Mouse (Mus musculus) bone marrow macrophage, adult 2 months (primary cell): ENCODE results near the gene Zkscan2. TPM values are rescaled to one million over a fixed set of nuclear protein-coding genes. Genes with fewer than 3 reads are reported as not detected.

Experiments
- H3K27ac ChIP-seq: 2 replicates; pipeline ENCODE4 v1.5.1; 2012; ENCODE audit warnings: low read depth, low read length; ENCODE audit not compliant: insufficient read depth
- H3K4me1 ChIP-seq: 2 replicates; pipeline ENCODE4 v1.6.1; 2012; ENCODE audit warnings: low read length; ENCODE audit not compliant: control insufficient read depth, insufficient read depth
- H3K4me3 ChIP-seq: 2 replicates; pipeline ENCODE4 v1.5.1; 2012; ENCODE audit warnings: mild to moderate bottlenecking, low read length, moderate library complexity; ENCODE audit not compliant: insufficient read depth
- CTCF ChIP-seq: IDR thresholded peaks from 2 replicates; pipeline ENCODE4 v1.5.1; 2012; ENCODE audit warnings: low read depth, mild to moderate bottlenecking, low read length, moderate library complexity
- POLR2A ChIP-seq: IDR thresholded peaks from 2 replicates; pipeline ENCODE4 v1.6.1; 2012; ENCODE audit warnings: mild to moderate bottlenecking, low read depth, low read length, borderline replicate concordance
- polyA plus RNA-seq: library from polyadenylated mRNA; stranded (reverse); fragments of >200 nt; gene quantifications from 2 replicates; pipeline ENCODE4 v1.2.4, GENCODE M21; 2012; ENCODE audit not compliant: missing spikeins, insufficient read depth, insufficient read length

Gene Zkscan2
- polyA plus RNA-seq: 0.07 TPM in 1 of 2 replicates, not detected in the other

DNA sequence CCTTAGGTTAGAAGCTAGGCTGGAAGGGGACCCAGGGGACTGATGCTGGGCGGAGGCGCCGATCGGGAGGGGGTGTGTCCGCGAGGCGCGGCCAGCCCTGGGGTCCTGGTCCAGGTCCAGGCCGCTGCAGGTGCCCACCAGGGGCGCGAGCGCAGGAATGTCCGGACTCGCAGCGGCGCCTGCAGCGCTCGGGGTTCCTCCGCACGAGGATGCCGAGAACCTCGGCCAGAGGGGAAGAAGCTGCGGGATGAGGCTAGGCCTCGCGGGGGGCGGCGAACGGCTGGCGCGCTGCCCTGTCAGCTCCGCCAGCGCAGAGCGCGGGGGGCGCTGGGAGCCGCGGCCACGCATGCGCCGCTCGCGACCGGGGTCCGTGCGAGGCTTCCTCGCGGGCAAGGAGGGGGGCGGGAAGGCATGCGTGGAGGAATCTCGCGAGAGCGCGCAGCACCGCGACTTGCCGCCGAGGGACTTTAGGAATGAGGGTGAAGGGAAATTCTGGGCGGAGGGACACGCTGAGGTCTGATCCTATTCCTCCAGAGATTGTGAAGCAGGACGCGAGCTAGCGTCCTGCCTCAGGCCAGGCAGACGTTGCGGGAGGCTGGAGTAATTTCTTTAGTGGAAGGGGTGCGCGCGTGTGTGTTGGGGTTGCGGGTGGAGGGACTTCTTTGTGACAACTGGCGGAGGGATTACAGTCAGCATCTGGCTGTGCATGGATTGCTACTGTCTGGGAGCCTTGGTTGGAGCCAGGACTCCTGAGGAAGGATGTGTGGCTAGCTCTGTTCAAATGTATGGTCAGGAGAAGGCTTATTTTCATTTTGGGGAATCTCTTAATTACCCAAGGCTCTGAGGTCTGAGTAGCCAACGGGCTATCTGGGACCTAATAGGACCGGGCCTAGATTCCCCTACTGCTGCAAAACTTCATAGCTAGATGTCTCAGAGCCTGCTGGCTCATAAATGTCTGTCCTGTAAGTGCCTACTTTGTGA lies at the start of gene Zkscan2:
TSS of gene Zkscan2 (minus strand) at position 211 of the 981 bp plus-strand sequence.
- Histone ChIP-seq H3K27ac (no peak within 1 kb of the TSS), H3K4me1 (no peaks in the 10 kb centered on the region; the same call in 1 of the 2 replicates), H3K4me3 (peak within 1 kb of the TSS; percentile 54)
- no peak for TF ChIP-seq CTCF
- TF ChIP-seq POLR2A: no peak

- Histone ChIP-seq H3K4me1 (no peaks in the 10 kb centered on the region), H3K4me3 (no peak overlapping the region), H3K27ac (no peak overlapping the region)
- no peak for TF ChIP-seq CTCF
- no peak for TF ChIP-seq POLR2A
Observed at GRCm38 (mm10) chr7:123529190-123529589, 28.9 kb upstream of the Zkscan2 start.

GRCm38 (mm10) chr7:123525761-123526160 lies 25.5 kb upstream of the Zkscan2 start:
- Histone ChIP-seq H3K4me1 (no peaks in the 10 kb centered on the region), H3K27ac (no peak overlapping the region), H3K4me3 (no peak overlapping the region)
- no peak for TF ChIP-seq CTCF
- TF ChIP-seq POLR2A: no peak

DNA sequence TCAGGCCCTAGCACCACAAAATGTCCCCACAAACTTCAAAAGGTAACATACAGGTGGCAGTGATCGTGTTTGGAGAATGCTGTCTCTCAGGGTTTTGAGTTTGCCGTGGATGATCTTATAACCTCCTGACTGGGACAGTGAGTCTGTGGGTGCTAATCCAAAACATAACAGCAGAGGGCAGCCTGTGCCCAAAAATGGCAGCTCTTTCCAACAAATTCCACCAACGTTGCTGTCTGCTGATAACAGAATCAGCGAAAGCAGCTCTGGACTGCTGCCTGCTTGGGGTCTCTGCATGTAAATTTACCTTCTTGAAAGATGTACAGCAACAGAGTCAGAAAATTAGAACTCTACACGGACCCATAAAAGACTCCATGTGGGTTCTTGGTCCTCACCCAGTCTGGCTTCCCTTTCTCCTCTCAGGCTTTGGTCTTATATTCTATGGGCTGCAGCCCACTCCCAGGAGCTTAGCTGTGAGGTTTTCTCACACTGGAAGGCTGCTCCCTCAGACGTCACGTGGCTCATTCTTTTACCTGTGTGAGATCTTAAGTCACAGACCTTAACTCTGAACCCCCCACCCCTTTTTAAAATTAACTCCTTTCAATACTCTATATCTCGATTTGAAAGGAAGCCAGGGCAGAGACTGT lies 24.1 kb upstream of the Zkscan2 start:
- TF ChIP-seq CTCF (peak; percentile 58; the same call in 1 of the 2 replicates), POLR2A (no peak)

GRCm38 (mm10) chr7:123507946-123508345 lies 7.7 kb upstream of the Zkscan2 start:
- no peak overlapping the region for H3K27ac ChIP-seq
- no peak overlapping the region for H3K4me3 ChIP-seq
- TF ChIP-seq CTCF: no peak
- TF ChIP-seq POLR2A: no peak
- no peaks in the 10 kb centered on the region for H3K4me1 ChIP-seq

More for the DNA sequence above, 24.1 kb upstream of the Zkscan2 start:
- Histone ChIP-seq H3K27ac (no peak overlapping the region), H3K4me1 (no peaks in the 10 kb centered on the region), H3K4me3 (no peak overlapping the region)

DNA sequence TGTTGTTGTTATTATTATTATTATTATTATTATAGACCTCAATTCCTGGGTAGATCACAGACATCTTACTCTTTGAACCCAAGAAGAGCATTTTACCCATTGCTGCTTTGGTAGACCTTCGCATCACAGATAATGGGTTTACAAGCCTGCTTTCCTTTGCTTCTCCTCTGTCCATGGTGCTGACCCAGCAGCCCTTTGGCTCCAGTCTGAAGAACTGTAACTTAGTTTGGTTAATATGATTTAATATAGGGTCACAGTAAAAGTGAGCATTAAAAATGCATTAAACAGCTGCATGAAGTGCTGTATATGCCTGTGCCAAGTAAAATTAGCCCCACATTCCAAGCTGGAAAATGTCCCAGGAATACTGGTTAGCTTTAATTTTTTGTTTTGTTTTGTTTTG lies 3.1 kb upstream of the Zkscan2 start:
- TF ChIP-seq POLR2A: no peak
- TF ChIP-seq CTCF: no peak
- Histone ChIP-seq H3K4me3 (no peak overlapping the region), H3K4me1 (no peaks in the 10 kb centered on the region; the same call in 1 of the 2 replicates), H3K27ac (no peak overlapping the region)

- Histone ChIP-seq H3K4me3 (peak overlapping the region; percentile 54), H3K27ac (no peak overlapping the region), H3K4me1 (no peaks in the 10 kb centered on the region; the same call in 1 of the 2 replicates)
- TF ChIP-seq POLR2A (no peak), CTCF (no peak)
Observed at GRCm38 (mm10) chr7:123499481-123500238, 589 bp downstream of the Zkscan2 start.

DNA sequence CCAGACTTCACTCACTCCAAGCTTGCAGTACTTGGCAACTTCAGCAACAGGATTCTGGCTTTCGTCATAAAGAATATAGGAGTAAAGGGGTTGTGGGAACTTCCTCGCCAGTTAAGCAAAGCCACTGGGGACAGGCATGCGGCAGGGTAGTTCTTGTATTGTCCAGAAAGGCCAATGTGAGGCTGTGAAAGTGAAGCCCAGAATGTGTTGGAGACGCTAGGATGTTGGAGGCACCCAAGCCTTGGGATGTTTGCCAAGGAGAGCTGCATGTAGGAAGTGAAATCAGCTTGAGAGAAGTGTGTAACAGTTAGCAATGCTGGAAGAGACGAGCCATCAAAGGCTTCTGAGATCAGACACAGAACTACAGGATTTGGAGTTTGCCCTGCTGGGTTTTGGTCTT lies 12.5 kb downstream of the Zkscan2 start:
- TF ChIP-seq CTCF: no peak
- no peak for TF ChIP-seq POLR2A
- Histone ChIP-seq H3K27ac (no peak overlapping the region), H3K4me1 (no peaks in the 10 kb centered on the region), H3K4me3 (no peak overlapping the region)

DNA sequence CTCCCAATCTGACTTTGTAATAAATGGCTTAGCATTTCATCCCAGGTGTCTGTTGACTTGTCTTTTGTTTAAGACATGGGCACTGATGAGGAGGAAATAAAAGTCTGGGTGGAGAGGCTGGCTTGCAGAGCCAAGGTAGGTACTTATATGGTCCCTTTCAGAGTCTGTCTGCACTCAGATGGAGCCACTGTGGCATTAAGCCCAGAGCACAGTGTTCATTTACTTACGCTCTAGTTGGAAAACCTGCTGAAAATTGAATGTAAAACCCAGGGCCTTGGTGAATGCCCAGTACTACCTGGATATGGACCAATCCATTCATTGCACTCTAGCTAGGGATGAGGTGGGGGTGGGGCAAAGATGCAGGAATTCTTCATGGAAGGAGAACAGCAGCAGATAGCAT lies 32.3 kb downstream of the Zkscan2 start:
- H3K4me1 ChIP-seq: no peaks in the 10 kb centered on the region
- TF ChIP-seq POLR2A (no peak), CTCF (no peak)
- no peak overlapping the region for H3K4me3 ChIP-seq
- no peak overlapping the region for H3K27ac ChIP-seq
